Mouse (Mus musculus) liver, embryonic 14.5 days (tissue): Measurements from ENCODE around the gene 1600014C23Rik.

Experiments
- CTCF ChIP-seq: IDR thresholded peaks from 2 replicates; pipeline ENCODE4 v1.5.1; 2016; ENCODE audit warnings: antibody characterized with exemption, low read depth, control low read depth
- EP300 ChIP-seq: IDR thresholded peaks from 2 replicates; pipeline ENCODE4 v1.6.1; 2016; ENCODE audit warnings: antibody characterized with exemption, low read depth

DNA sequence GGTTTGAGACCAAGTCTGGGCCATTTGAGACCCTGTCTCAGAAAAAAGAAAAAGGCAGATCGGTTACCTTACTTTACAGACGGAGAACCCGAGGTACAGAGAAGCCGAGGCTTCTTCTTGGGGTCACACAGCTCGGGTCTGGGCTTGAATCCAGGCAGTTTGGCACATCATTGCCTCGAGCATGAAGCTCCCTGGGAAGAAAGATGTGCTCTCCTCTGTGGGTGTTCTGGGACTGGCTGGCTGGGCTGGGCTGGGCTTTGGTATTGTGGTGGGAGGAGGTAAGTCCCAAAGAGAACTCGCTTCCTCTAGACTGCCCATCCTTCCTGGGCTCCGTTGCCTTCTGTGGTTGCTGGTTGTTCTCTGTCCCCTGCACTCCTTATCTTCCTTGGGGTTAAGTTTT lies 22.7 kb upstream of the 1600014C23Rik start:
- no peak for TF ChIP-seq CTCF
- no peak for TF ChIP-seq EP300
